Mouse (Mus musculus): Measurements from ENCODE around the gene Usp24. TPM values are rescaled to one million over a fixed set of nuclear protein-coding genes. Genes with fewer than 3 reads are reported as not detected.

Gene Usp24
- polyA plus RNA-seq (2014; fragmentation: Illumina TruSeq; extraction: RNeasy Lipid Tissue Mini Kit (QIAGEN cat#74804); ENCODE audit: low read depth, low replicate concordance) = 69.6 TPM

GRCm38 (mm10) chr4:106315921-106316350 is at the start of gene Usp24:
Gene Usp24 (plus strand): TSS chr4:106316213.

Other genes starting within 250 kb of the Usp24 start
- gene Pcsk9, start 148.1 kb downstream of the Usp24 start, polyA plus RNA-seq (2014; fragmentation: Illumina TruSeq; extraction: RNeasy Lipid Tissue Mini Kit (QIAGEN cat#74804); ENCODE audit: low read depth, low replicate concordance) = 0.24 TPM
- gene Bsnd, start 176.1 kb downstream of the Usp24 start, polyA plus RNA-seq (2014; fragmentation: Illumina TruSeq; extraction: RNeasy Lipid Tissue Mini Kit (QIAGEN cat#74804); ENCODE audit: low read depth, low replicate concordance) = 13.1 TPM
- 6.8 TPM for gene Dhcr24, start 244.8 kb downstream of the Usp24 start, polyA plus RNA-seq (2014; fragmentation: Illumina TruSeq; extraction: RNeasy Lipid Tissue Mini Kit (QIAGEN cat#74804); ENCODE audit: low read depth, low replicate concordance)

Measured in kidney, adult 10 weeks (tissue).